Mouse (Mus musculus) yolk sac, embryonic 10.5 days (tissue): ENCODE measurements around the gene Dlgap3.

Experiments used
- DNase-seq: peaks from one replicate; pipeline ENCODE4 v3.0.0-alpha.2; 2017; ENCODE audit warnings: low spot score

The Dlgap3 gene

DNA sequence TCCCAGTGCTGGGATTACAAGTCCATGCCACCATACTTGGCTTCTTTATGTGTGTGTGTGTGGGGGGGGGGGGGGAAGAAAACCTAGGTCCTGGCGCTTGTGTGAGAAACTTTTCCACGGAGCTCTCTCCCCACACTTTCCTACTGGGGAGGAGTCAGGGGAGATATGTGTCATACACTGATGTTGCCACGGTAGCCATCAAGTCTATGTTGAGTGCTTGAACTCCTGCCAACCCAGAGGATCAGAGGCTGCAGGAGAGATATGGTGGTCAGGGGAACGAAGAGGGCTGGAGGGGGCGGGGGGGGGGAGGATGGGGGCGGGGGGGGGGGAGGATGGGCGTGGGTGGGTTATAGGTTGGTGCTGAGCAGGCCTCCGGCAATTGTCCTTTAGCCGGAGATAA is 46.8 kb downstream of the Dlgap3 start:
- DNase-seq: no peak

DNA sequence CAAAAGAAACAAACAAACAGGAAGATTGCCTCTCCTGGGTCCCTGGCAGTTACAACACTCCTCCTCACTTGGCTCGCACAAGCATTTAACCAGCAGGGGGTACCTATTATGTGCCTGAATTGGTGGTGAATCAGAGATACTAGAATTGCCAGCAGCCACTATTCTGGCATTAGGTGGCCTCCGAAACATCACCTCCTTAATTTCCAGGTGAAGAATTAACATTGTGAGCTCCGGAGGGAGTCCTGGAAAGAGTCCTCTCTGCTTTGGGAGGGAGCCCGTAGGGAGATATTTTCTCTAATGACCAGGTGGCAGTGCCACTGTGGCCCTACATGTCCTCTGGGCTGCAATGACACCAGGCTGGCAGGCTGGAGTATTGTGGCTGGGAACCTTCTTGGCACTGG is 47.2 kb downstream of the Dlgap3 start:
- DNase-seq: no peak

DNA sequence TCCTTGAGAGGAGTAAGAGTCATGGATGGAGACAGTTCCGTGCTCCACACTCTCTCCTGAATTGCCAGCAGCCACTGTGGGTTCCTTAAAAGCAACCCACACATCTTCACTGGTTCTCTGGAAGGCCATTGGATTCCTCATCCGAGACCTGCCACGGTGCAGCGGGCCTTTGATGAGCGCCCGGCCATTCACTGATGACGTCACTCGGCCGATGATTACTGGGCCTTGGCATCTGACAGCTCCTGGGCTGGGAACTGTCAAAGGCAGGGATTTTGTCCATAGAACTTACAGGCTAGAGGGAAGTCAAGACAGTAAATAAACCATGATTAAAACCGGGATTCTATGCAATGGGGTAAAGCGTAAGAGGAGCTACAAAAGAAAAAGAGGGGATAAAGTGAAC is 48.0 kb downstream of the Dlgap3 start:
- DNase-seq: no peak

DNA sequence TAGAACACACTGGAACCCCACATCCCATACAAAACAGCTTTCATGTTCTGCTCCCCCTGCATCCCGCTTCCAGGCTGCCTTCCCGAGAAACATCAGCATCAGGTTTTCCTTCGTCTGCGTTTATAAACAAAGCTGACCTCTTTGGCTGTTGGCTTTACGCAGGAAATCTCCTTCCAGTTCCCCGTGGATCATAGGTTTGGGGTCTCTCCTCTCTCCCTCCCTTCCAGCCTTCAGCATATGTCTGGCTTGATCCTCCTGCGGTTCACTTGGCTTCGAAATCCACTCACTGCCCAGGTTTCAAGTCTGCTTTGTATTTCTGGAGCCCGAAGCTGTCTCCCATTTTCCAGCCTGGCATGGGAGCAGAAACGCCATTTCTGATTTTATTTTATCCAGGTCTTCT is 54.3 kb downstream of the Dlgap3 start:
- DNase-seq: no peak

DNA sequence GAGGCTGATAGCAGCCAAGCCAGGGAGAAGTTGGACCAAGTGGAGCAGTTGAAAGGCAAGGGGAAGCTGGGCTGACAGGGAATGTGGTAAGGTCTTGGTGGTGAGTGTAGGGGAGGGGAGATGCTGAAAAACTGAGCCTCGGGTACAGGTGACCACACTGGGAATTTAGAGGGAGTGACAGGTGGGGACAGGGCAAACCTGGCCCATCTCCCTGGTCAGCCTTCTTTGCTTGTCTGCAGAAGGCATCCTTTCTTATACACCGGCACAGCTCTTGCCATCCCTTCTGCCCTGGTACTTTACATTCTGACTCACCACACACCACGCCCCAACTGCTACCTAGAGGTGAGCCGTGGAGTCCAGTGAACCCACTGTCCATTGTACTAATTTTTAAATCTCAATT is 54.8 kb downstream of the Dlgap3 start:
- DNase-seq: no peak

DNA sequence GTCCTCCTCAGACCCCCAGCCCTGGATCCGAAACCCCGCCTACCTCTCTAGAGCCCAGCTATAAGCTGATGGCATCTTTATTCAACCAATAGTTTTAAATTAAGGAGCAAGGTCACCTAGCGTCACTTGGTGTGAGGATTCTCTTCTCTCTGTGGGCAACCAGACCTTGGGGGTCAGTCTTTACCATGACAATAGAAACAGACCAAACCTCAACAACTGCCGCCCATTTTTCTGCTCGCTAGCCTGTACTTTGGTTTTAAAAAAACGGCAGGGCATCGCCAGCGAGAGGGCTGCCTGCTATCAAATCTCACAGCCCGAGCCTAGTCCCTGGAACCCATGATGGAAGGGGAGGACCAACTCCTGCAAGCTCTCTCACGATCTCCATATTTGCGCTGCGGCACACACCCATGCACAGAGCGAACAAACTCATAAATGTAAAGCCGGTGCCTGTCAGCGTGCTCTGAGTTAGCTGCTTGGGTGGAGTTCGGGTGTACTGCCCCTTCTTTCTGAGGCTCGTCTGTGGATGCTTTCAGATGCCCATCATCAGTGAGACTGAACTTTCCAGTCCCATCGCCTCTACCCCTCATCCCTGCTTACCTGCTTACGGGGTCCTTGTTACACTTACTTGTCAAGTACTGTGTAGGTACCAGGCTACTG is 55.6 kb downstream of the Dlgap3 start:
- no peak for DNase-seq

DNA sequence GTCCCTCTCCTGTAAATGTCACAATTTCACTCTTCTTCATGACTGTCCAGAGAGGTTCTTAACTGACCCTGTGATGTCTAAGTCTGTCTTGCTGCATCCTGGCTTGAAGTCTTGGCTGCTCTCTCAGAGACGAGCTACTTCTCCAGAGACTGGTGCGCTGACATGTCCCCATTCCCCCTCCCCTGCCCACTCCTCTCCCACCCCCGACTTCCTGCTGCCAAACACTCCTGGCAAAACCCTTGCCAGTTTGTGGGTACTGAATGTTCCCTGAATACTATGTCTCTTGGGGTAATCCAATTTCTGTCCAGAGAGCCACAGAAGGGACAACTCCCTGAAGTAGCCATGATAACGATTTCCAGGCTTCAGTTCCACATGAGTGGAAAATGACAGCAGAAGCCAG is 57.1 kb downstream of the Dlgap3 start:
- no peak for DNase-seq

DNA sequence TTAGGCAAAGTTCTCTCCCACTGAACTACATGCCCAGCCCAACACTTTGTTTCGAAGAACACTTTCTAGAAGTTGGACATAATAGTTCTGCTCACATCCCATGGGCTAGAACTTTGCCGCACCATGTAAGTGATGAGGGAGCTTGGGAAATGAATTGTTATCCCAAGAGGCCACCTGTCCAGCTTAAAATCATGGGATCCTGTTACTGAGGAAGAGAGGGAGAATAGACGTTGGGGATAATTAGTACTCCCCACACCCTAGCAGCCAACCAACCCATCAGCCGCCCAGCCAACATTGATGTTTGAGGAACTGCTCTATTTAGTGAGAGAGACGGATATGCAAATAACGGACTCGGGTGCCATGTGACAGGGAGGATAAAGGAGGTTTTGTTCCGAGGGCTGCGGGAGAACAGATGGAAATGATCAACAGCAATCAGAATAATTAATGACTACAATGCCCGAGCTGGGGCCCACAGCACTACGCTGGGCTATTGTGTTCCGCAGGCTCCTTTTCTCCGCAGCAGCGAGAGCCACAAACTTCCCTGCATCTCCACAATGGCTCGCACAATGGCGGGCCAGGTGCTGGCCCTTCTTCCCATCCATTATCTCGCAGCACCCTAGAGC is 58.2 kb downstream of the Dlgap3 start:
- no peak for DNase-seq

DNA sequence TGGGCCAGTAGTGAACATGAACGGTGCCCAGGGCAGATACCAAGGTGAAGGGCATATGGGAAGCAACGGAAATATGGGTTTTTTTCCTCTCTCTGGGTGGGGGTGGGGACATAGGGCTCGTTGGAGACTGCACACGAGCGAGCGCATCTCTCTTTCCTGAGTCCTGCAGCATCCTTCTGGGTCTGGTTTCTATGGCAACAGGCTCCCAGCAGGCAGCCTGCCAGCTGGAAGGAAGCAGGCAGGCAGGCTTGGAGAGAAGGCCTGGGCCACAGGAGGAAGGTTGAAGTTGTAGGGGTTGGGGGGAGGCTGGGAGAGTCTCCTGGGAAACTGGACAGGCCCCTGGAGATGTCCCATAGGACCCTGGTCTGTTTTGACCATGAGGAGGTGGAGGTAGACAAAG is 63.0 kb downstream of the Dlgap3 start:
- DNase-seq: no peak

DNA sequence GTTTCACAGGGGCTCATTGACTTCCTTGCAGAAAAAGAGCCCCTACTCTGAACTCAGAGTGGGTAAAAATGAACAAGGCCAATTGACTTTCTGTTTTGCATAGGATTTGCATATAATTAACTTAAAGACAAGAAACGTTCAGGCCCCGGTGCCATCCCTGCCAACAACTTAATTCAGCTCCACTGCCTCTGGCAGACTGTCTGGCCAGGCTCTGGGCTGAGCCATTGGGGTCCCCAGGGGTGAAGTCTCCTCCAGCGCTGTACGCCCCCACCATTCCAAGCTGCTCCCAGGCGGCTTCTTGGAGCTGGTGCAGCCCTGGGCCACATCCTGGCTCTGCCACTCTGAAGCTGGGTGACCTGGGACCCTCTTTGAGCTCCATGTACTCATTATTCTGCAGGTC is 63.5 kb downstream of the Dlgap3 start:
- DNase-seq: no peak

DNA sequence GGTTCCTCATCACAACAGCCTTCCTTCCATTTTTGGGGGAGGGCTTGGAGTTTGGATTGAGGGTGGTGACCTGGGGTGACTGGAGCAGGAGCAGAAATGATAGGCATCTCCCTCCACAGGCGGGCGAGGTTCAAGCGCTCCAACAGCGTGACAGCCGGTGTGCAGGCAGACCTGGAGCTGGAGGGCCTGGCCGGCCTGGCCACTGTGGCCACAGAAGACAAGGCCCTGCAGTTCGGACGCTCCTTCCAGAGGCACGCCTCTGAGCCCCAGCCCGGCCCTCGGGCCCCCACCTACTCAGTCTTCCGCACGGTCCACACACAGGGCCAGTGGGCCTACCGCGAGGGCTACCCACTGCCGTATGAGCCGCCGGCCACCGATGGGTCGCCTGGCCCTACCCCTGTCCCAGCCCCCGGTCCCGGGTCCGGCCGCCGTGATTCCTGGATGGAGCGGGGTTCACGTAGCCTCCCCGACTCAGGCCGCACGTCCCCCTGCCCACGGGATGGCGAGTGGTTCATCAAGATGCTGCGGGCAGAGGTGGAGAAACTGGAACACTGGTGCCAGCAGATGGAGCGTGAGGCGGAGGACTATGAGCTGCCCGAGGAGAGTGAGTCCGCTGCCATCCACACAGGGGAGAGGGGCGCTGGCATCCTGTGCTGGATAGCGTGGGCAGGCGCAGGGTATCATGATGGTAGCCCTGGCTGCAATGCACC is 64.6 kb downstream of the Dlgap3 start:
- DNase-seq: no peak

DNA sequence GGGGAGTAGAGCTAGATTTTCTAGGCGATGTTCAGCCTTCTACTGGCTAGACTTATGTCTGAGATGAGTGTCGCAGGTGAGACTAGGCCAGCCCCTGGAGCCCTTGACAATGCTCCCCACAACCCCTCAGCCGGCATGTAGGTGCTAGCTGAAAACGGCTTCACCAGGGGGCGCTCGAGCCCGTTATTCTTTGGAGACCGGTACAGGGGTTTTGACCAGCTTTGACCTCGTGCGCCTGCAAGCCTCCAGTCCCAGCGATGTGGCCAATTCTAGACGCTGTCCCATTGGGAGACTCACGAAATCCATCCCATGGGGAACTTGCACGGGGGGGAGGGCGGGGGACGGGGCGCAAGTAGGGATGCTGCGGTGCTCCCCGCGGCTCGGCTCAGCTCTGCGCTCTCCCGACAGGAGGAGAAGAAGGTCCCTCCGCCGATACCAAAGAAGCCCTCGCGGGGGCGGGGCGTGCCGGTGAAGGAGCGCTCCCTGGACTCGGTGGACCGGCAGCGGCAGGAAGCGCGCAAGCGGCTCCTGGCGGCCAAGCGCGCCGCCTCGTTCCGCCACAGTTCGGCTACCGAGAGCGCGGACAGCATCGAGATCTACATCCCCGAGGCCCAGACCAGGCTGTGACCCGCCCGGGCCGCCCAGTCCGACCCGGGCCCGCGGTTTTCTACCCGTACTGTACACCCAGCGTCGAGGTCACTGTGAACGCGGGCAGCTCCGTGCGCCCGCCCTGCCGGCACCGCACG is 66.9 kb downstream of the Dlgap3 start:
- peak; percentile 85 for DNase-seq

DNA sequence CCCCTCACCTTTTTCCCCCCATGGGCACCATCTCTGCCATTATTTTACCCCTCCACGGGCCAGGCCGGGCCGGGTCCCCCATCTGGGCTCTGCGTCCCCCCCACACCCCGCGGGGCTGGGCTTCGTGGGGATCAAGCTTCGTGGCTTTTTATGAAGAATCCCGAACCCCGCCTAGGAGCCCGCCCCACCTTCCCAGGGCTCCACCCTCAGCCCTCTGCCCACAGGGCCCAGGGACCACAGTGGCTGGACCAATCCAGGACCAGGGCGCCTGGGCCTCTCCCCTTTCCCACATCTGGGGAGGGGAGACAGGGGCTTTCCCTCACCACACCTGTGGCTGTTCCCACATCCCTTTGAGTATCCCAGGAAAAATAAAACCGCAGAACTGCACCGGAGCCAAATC is 67.6 kb downstream of the Dlgap3 start:
- DNase-seq: no peak

DNA sequence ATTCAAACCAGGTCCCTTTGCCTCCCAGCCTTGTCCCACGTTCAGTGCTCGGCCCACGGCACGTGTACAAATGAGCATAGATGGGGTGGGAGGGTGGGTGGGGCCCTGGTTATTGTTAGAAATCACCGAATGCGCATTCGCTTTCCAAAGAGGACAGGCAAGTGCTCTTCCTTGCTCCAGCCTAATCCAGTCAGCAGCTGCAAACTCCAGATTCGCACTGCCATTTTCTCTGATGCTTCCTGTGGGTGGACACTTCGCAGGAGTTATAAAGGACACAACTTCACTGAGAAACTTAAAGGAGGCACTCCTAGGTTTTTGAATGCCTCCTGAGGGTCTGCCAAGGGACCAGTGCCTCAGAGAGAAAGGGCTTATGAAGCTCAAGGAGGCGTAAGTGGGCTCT is 68.3 kb downstream of the Dlgap3 start:
- DNase-seq: no peak

DNA sequence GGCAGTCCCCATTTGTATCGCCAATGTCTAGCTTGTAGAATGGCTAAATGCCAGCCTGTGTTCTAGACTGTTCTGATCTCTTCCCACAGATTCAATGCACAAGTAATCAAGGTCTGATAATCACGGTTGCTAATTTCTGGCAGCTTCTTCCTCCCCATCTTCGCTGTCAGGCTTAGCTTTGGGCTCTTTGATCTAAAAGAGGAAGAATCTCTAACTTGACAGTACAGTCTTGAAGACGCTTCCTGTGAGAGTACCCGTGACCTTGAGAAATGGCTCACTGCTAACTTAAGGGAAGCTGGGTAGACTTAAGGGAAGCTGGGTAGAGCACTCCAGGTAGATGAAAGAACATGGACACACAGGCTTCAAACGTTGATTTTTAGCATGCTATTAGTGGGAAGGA is 73.7 kb downstream of the Dlgap3 start:
- no peak for DNase-seq

DNA sequence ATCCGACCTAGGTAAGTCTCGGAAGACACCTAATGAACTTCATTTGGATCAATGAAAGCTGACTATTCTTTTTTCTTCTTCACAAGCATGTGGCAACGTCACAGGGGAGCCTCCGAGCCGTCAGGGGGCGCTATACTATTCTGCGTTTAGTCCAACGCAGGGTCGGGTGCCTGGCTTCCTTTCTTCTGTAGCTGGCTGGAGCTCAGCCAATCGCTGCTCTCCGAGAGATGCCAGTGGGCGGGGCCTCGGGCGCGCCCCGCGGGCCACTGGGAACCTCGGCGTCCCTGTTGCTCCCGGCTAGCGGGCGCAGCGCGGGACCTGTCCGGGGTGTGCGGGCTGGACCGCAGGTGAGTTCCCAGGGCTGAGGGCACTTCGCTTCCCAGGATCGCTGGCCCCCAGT is 74.5 kb downstream of the Dlgap3 start, which contains the start of gene Smim12:
Gene Smim12 (plus strand): TSS at position 233 of the 400 bp plus-strand sequence.
- DNase-seq: peak; percentile 94

DNA sequence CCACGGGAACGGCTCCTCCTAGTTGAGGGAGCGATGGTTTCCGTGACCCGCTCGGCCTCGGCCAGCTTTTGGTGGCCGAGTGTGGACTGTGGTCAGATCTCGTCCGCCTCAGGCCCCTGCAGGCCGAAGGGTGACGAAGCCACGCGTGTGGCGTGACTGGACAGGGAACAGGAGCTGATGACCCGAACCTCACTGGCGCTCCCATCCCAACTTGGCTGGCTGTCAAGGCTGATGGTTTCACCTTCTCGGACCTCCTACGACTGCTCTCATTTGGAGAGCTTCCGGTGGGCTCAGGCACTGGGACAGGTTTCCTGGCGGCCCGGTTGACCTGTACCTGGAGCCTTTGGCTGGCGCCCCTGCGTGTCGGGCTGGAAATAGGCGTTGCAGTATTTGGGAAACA is 74.9 kb downstream of the Dlgap3 start:
- DNase-seq: no peak

DNA sequence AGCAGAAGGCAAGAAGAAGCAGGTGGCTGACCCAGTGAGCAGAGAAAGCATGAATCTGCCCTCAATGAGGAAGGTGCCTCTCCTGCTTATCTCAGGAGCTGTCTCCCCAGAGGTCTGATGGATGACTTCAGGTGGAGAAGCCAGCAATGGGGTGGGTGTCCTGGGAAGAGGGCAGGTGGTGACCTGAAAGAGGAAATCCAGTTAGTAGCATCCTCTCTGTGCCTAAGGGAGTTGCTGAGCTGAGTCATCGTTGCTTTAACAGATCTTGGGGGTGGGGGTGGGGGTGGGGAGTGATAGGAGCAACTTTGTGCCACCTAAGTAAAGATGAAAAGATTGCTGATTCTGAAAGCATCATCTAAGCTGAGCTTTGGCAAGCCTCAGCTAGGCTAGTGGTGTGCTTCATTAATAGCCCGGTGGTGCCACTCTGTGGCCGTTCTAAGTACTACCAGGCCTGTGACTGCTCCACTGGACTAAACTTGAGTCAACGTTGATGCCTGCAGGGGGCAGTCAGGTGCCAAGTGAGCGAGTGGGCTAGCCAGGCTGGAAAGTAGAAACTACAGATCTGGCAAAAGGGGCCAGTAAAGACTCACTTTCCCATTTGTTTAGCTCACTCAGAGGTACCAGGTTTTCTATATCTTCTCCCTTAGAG is 80.8 kb downstream of the Dlgap3 start:
- peak; percentile 79 for DNase-seq

DNA sequence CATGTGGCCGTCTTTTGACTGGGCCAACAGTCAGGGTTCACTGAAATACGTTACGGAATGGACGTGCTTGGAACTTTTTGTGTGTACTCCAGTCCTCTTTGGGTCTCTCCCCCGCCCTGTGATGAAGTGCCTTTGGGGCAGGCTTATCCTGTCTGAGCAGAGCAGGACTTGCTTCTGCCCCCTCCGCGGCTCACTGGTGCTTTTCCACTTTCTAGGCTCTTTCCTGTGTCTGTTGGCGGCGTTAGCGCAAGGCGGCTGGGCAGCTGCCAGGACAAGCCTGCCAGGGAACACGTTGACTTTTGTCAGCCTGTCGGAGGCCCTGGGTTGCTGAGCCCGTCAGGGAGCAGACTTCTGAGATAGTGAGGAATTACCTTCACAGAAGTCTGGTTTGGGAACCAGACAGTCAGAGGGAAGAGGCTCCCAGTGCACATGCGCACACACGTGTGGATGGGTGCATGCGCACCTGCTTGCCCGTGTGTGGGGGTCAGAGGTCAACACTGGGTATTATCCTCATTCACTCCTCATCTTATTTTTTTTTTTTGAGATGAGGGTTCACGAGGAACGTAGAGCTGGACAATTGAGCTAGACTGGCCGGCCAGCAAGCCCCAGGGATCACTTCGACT is 83.1 kb downstream of the Dlgap3 start:
- DNase-seq: no peak

DNA sequence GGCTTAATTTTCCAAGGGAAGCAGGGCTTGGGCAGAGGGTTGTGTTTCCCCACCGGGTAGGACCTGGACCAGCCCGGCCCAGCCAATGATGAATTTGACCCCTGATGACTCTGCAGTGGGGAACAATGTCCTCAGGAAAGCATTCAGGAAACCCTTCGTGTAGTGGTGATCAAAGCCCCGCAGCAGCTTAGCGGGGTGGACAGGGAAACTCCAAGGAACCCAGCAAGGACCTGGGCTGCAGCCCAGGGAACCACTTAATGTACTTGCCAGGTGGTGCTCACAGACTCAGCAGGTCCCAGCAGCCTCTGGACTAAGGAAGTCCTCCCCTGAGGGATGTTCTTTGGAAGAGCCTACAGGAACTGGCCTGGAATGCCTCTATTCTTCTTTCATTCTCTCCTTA is 87.7 kb downstream of the Dlgap3 start:
- DNase-seq: no peak

DNA sequence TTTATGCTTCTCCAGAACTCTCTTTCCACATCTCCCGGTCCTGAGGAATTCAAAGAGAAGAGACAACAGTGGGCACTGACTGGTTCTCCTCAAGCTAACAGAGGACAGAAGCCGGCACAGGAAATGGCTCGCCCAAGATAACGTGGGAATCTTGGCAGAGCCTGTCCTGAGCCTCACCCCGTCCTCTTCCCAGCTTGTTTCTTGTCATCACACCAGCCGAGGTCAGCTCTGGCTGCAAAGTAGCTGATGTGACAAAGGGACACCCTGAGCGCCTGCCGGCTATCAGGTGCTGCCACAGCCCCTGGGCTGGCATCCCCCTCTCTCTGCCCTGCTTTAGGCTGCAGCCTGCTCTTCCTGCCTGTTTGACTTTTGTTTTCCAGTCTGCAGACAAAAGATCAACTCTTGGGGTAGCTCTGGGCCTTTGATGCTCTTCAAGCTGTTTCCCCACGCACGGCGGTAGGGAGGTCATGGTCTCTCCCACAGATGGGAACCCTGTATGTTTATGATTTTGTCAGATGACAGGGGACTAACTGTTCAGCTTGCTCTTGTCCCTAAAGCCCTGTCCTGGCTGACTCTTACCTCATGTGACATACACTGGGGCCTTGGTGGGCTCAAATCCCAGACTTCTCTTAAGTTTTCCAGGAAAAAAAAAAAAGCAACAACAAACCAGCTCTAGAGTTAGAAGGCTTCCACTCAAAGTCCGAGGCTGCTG is 89.3 kb downstream of the Dlgap3 start:
- DNase-seq: no peak
